Mouse (Mus musculus) spleen, postnatal 10 days (tissue): ENCODE measurements around the gene Thbs2.

Experiments used
- DNase-seq, 2 experiments: peaks; one replicate each; pipeline ENCODE4 v3.0.0; 2021 to 2022; ENCODE audit warnings: low spot score in 2 of 2

Gene Thbs2

GRCm38 (mm10) chr17:14696281-14696795 lies 2.3 kb upstream of the Thbs2 start:
- DNase-seq: no peak

DNA sequence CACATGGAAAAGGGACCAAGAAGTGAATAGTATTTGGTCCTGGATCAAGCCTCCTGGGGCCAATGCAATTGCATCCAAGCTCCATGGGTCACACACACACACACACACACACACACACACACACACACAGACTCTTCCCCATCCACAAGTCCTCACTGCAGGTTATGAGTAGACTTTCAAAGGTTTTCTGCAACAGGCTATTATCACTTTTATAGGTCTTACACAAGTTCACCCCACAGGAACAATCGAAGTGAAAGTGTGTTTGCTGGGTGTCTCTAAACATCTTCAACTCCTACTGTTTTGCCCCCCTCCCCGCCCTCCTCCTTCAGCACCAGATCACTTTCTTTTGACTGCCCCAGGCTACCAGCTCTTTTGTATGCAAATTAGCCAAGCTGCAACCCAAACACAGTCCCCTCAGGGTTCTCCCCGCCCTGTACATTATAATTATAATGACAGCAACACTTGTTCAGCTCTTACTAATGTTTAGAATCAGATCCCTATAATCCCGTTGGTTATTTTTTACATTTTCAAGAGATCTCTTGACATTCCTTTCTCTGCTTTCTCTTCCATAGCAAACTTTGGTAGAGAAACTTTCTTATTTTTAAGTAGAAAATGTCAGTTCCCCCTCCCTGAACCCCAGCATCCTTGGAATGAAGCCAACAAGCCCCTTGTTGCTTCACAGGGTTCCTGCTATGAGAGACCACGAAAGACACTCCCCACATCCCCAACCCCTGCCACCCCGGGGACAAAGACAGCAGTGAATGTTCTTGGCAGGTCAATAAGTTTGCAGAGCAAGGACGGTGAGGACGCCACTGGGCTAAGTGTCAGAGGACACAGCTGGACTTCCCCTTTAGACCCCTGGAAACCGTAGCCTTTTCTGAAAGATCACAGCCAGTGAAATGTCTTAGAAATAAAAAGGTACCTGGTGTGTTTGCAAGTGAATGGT lies 714 bp downstream of the Thbs2 start:
- DNase-seq: no peak

DNA sequence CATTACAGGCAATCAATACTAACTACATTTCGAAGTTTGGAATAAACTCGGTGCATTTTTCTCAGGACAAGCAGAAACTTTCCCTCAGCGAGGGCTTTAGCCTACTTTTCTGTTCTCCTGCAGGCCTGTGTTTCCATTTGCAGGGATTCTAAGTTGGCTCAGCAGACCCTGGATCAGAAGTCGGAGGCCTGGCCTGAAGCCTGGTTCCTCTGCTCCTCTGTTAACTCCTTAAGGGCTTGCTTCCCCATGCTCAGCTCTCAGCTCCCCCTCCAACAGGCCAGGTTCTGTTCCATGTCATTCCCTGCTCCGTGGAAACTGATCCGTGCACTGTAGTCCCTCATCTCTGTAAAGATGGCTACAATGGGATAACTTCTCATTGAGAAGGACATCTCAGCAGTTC lies 2.1 kb downstream of the Thbs2 start:
- DNase-seq: no peak

GRCm38 (mm10) chr17:14691197-14691596 lies 2.8 kb downstream of the Thbs2 start:
- DNase-seq: no peak

GRCm38 (mm10) chr17:14682836-14683235 lies 11.2 kb downstream of the Thbs2 start:
- no peak for DNase-seq

- DNase-seq: no peak
These were observed 13.0 kb downstream of the Thbs2 start for GRCm38 (mm10) chr17:14681047-14681446.

GRCm38 (mm10) chr17:14677198-14677597 lies 16.8 kb downstream of the Thbs2 start:
- no peak for DNase-seq

- DNase-seq: no peak
These were observed 18.5 kb downstream of the Thbs2 start for GRCm38 (mm10) chr17:14675517-14675916.

- DNase-seq: no peak
These were observed 21.6 kb downstream of the Thbs2 start for GRCm38 (mm10) chr17:14672402-14672801.

- DNase-seq: no peak
These were observed 26.8 kb downstream of the Thbs2 start for GRCm38 (mm10) chr17:14667225-14667624.

DNA sequence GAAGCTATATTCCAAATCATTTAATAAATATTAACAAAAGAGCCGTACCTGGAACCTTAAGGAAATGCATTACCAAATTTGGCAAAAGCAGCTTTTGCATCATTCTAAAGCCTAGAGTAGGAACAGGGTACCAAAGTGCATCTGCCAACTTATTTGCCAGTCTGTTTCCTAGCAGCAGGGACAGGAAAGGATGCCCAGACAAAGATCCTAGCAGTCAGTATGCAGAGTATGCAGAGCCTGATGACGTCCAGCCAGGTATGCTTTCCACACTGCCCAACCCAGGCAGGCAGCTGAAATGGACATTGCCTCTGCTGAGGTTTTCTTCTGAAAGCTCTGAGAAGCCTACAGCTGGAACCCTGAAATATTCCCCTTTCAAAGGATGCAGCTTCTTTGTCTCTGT lies 27.6 kb downstream of the Thbs2 start:
- DNase-seq: no peak

GRCm38 (mm10) chr17:14663366-14663765 lies 30.7 kb downstream of the Thbs2 start:
- DNase-seq: no peak

GRCm38 (mm10) chr17:14662409-14662808 lies 31.6 kb downstream of the Thbs2 start:
- no peak for DNase-seq

- no peak for DNase-seq
These were observed 34.3 kb downstream of the Thbs2 start for GRCm38 (mm10) chr17:14659746-14660145.

DNA sequence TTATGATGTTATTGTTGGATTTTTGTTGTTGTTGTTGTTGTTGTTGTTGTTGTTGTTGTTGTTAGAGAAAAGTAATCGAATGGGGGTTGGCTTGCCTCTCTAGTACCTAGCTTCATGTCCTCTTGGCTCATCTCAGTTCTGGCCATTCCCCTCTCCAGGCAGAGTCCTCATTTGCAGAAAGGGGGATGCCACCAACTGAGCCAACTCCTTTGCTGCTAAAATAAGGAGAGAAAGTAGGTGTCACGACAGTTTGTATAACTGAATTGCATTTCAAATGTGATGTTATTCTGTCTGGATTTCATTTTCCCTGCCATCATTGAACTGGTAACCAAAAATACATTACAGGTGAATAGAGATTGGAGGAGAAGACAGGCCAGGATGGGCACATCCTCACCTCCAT lies 35.9 kb downstream of the Thbs2 start:
- DNase-seq: no peak

GRCm38 (mm10) chr17:14657123-14657522 lies 36.9 kb downstream of the Thbs2 start:
- DNase-seq: no peak

- no peak for DNase-seq
These were observed 39.1 kb downstream of the Thbs2 start for GRCm38 (mm10) chr17:14654981-14655380.

- DNase-seq: no peak
These were observed 42.0 kb downstream of the Thbs2 start for GRCm38 (mm10) chr17:14652013-14652412.

GRCm38 (mm10) chr17:14647996-14648640 lies 45.9 kb downstream of the Thbs2 start:
- DNase-seq: no peak

- no peak for DNase-seq
These were observed 50.0 kb downstream of the Thbs2 start for GRCm38 (mm10) chr17:14643996-14644395.

DNA sequence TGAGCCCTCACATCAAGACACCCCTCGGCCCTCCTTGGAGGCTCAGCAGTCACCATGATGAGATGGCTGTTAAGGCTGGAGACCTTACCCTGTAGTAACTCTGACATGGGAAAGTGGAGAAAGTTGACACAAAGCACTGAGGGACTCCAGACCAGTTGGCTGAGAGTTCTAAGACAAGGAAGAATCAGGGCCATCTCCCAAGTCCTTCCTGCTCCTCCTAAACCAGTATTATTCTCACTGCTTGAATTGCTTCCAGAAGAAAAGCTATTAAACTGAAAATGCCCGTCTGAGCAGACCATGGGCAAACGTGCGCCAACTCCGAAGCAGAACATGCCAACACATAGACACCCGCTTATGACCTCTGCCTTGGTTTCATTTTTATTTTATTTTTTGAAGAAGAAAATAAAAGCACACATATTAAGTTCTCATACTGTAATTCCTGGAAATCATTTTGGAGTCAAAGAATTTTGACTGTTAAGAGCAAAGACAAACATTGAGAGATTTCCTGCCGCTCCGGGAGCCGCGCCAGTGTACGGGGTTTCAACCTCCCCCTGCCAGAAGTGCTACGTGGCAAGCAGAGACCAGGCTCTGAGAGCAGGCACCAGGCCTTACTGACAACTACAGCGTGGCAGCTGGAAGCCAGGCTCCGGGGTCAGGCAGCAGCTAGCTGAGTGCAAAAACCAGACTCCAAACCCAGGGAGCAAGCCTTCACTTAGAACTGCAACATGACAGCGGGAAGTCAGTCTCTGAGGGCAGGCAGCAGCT lies 53.5 kb downstream of the Thbs2 start:
- peak in 1 of 2 experiments; percentile 28 for DNase-seq
